Mouse (Mus musculus) intestine, embryonic 16.5 days (tissue): Measurements from ENCODE around the gene Cdk14. TPM values are rescaled to one million over a fixed set of nuclear protein-coding genes. Genes with fewer than 3 reads are reported as not detected.
"Not testable (repeated sequence)": the region's sequence is repeated elsewhere in the genome, so short reads cannot be mapped to it uniquely, and the experiment has no call there.

ENCODE experiments used
- ATAC-seq: fragments of 200-750 bp; cut with Nextera tagmentation; 2 replicates; pipeline ENCODE4 v1.8.0; 2017; ENCODE audit warnings: moderate TSS enrichment, moderate library complexity
- H3K27ac ChIP-seq: fragments of 300-500 bp; sonication (generic); 2 replicates; pipeline ENCODE4 v1.5.1; 2014; ENCODE audit warnings: mild to moderate bottlenecking, low read length
- H3K27me3 ChIP-seq: fragments of 300-500 bp; sonication (generic); replicated peaks from 2 replicates; pipeline ENCODE4 v1.6.1; 2014; ENCODE audit warnings: low read length, control low read depth, mixed read lengths; ENCODE audit not compliant: control insufficient read depth, insufficient read depth
- H3K36me3 ChIP-seq: fragments of 300-500 bp; sonication (generic); 2 replicates; pipeline ENCODE4 v1.6.1; 2014; ENCODE audit warnings: low read length, control low read depth; ENCODE audit not compliant: control insufficient read depth, insufficient read depth
- H3K4me1 ChIP-seq: fragments of 300-500 bp; sonication (generic); 2 replicates; pipeline ENCODE4 v1.6.1; 2014; ENCODE audit warnings: low read length, control low read depth, mixed read lengths; ENCODE audit not compliant: control insufficient read depth, insufficient read depth
- H3K4me2 ChIP-seq: fragments of 300-500 bp; sonication (generic); 2 replicates; pipeline ENCODE4 v1.6.1; 2014; ENCODE audit warnings: low read depth, low read length, control low read depth
- H3K4me3 ChIP-seq: fragments of 300-500 bp; sonication (generic); 2 replicates; pipeline ENCODE4 v1.5.1; 2014; ENCODE audit warnings: mild to moderate bottlenecking, low read length
- H3K9ac ChIP-seq: fragments of 300-500 bp; sonication (generic); 2 replicates; pipeline ENCODE4 v1.6.1; 2014; ENCODE audit warnings: low read depth, low read length
- H3K9me3 ChIP-seq: fragments of 300-500 bp; sonication (generic); 2 replicates; pipeline ENCODE4 v1.6.1; 2016; ENCODE audit warnings: low read length, control low read depth; ENCODE audit not compliant: control insufficient read depth
- WGBS: fragments of 180-500 bp; shearing (Covaris S2); extraction: QIAGEN DNeasy Blood & Tissue Kit; methylation state at CpG from one replicate; pipeline ENCODE4 v1.1.7; 2014; 5-methylcytosine and 5-hydroxymethylcytosine counted together
- polyA plus RNA-seq: library from polyadenylated mRNA; unstranded; fragments of >200 nt; fragmentation: Nextera tagmentation; extraction: Ambion mirVana; gene quantifications from 2 replicates; pipeline ENCODE4 v1.2.1, GENCODE M21; 2015

Cdk14 gene
- polyA plus RNA-seq, 1 experiment from 2014 or later: 8.9 TPM

DNA sequence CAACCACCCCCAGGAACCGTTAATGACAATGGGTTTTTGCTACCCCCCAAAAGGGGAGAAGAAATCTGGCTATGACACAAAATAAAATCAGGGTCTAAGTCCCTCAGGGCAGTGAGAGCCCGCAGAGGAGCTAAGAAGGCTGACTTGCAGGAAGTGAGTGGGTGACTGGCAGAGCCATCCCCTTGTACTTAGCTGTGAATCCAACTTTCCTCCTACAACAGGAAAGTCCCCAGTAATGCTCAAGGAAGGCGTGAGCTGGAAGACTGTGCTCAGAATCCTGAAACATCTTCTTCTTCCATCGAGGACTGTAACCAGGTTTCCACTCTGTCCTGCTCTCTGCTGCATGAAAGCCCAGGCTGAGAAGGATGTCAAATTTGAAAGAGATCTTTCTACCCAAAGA, 502.8 kb downstream of the Cdk14 start:
- H3K9ac ChIP-seq: no peak overlapping the region
- no peak overlapping the region for H3K4me3 ChIP-seq
- no peak for ATAC-seq
- H3K36me3 ChIP-seq: no peaks in the 10 kb centered on the region
- 84% methylated on average over 4 of the region's 4 CpGs for WGBS
- H3K9me3 ChIP-seq: no peaks in the 10 kb centered on the region
- H3K27me3 ChIP-seq: no peaks in the 10 kb centered on the region
- H3K4me2 ChIP-seq: no peak overlapping the region
- no peak overlapping the region for H3K27ac ChIP-seq
- no peaks in the 10 kb centered on the region for H3K4me1 ChIP-seq

DNA sequence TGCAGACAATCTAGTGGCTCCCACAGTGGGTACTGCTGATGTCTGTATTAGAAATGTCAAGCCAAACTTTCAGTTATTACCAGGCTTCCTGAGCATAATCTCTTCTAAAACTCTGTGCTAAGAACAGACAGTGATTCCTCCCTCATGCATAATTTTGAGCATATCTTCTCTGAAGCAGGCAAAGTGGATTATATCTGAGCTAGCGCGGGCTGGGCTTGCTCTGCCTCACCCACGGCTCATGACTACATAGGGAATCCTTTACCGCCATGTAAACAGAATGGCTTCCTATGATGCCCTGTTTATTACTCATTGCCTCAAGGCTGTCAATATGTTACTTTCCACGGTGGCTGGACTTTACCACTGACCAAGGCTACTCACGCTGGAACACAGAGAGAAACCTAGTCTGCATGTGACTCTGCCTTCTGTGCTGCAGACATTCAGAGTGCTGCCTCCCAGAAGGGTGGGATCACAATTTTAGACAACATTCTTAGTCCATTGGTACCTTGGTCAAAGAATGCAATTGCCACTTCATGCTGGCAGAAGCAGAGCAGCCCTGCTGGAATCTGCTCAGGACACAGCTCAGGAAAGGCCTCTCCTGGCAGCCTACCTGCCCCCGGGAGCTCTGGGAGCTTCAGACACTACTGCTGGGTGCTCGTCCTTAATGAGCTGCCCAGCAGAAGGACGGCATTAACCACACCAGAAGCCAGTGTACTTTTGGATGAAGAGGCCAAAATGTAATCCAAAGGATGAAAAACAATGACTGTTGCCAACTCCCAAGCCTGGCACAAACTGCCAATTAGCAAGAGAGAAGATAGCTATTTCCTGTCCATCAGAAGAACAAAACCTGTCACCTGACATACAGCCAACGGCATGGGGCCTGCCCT, 503.5 kb downstream of the Cdk14 start:
- 86% methylated on average over 10 of the region's 10 CpGs for WGBS
- ATAC-seq: no peak

DNA sequence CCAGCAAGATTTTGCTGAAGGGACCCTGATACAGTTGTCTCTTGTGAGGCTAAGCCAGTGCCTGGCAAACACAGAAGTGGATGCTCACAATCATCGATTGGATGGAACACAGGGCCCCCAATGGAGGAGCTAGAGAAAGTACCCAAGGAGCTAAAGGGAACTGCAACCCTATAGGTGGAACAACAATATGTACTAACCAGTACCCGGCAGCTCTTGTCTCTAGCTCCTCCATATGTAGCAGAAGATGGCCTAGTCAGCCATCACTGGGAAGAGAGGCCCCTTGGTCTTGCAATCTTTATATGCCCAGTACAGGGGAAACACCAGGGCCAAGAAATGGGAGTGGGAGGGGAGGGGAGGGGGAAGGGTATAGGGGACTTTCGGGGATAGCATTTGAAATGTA, 515.2 kb downstream of the Cdk14 start:
- H3K27ac ChIP-seq, ATAC-seq, H3K4me1 ChIP-seq, H3K36me3 ChIP-seq, H3K4me2 ChIP-seq, H3K4me3 ChIP-seq, H3K9ac ChIP-seq, H3K27me3 ChIP-seq, H3K9me3 ChIP-seq: not testable (repeated sequence)
- WGBS: 87% methylated on average over 3 of the region's 3 CpGs

More for the DNA sequence above, 503.5 kb downstream of the Cdk14 start:
- Histone ChIP-seq H3K4me3 (no peak overlapping the region), H3K4me1 (peaks cover 3% of the 10 kb centered on the region; the same call in 1 of the 2 replicates), H3K9ac (no peak overlapping the region), H3K36me3 (no peaks in the 10 kb centered on the region), H3K27me3 (no peaks in the 10 kb centered on the region), H3K27ac (no peak overlapping the region), H3K4me2 (no peak overlapping the region), H3K9me3 (no peaks in the 10 kb centered on the region)

DNA sequence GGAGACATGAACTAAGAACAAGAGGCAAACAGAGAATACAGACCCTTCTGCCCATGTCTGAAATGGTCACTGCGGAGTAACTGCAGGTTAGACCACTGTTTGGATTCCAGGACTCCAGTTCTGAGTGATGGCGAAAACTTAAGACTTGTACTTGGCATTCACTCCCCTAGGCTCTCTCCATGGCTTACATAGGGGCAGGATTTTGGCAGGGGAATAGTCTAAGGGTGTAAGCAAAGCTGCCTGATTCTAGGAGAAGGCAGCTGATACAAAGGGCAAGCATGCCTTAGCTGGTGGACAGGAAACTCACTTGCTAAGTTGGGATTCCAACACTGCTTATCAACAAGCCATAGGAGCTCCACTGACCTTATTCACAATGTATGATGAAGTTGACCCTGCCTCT, 521.9 kb downstream of the Cdk14 start:
- WGBS: 88% methylated on average over 2 of the region's 2 CpGs
- no peak overlapping the region for H3K27ac ChIP-seq
- ATAC-seq: no peak
- H3K36me3 ChIP-seq: no peaks in the 10 kb centered on the region
- H3K9ac ChIP-seq: no peak overlapping the region
- no peaks in the 10 kb centered on the region for H3K27me3 ChIP-seq
- no peaks in the 10 kb centered on the region for H3K9me3 ChIP-seq
- H3K4me2 ChIP-seq: no peak overlapping the region
- H3K4me3 ChIP-seq: no peak overlapping the region
- H3K4me1 ChIP-seq: 0 out of 2 replicates have a peak, but pooled peaks cover 3% of the 10 kb centered on the region

DNA sequence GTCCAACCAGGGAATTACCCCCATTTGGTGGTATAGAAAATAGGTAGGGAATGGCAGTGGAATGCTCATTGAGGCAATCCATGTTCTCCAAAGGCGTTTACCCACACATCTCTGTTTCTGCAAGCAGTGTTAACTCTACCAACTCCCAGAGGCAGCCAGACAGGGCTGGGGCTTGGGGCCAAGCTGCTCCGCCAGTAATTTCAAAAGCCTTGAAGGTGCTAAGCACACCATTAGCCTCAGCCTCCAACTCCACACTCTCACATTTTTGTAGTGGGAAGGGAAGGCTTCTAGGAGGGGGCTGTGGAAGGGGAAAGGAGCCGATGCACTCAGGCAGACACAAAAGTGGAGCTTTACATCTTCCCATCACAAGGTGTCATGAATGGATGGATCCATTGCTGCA, 525.1 kb downstream of the Cdk14 start:
- H3K4me2 ChIP-seq: no peak overlapping the region
- no peaks in the 10 kb centered on the region for H3K9me3 ChIP-seq
- no peak overlapping the region for H3K4me3 ChIP-seq
- no peaks in the 10 kb centered on the region for H3K27me3 ChIP-seq
- no peak for ATAC-seq
- no peak overlapping the region for H3K9ac ChIP-seq
- H3K4me1 ChIP-seq: 0 out of 2 replicates have a peak, but pooled peaks cover 3% of the 10 kb centered on the region
- 74% methylated on average over 3 of the region's 3 CpGs for WGBS
- H3K27ac ChIP-seq: no peak overlapping the region
- H3K36me3 ChIP-seq: no peaks in the 10 kb centered on the region

DNA sequence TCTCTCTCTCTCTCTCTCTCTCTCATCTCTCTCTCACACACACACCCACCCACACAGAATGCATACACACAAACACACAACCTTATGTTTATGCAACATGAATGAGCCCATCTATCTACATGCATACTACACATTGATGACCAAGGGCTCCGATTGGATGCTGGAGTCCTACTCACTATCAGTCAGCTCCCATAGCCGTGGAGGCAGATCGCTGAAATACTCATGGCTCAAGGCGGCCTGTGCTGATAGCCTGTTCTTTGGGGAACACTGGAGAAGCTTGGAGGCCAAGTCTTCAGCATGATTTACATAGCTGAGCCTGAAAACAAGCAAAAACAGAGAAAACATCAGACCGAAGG, 526.3 kb downstream of the Cdk14 start:
- no peak overlapping the region for H3K4me2 ChIP-seq
- H3K4me1 ChIP-seq: 0 out of 2 replicates have a peak, but pooled peaks cover 3% of the 10 kb centered on the region
- H3K4me3 ChIP-seq: no peak overlapping the region
- no peaks in the 10 kb centered on the region for H3K9me3 ChIP-seq
- no peak for ATAC-seq
- WGBS: 65% methylated on average over 5 of the region's 5 CpGs
- no peak overlapping the region for H3K9ac ChIP-seq
- H3K27me3 ChIP-seq: no peaks in the 10 kb centered on the region
- no peak overlapping the region; the same call in none of the 2 replicates for H3K27ac ChIP-seq
- no peaks in the 10 kb centered on the region for H3K36me3 ChIP-seq

DNA sequence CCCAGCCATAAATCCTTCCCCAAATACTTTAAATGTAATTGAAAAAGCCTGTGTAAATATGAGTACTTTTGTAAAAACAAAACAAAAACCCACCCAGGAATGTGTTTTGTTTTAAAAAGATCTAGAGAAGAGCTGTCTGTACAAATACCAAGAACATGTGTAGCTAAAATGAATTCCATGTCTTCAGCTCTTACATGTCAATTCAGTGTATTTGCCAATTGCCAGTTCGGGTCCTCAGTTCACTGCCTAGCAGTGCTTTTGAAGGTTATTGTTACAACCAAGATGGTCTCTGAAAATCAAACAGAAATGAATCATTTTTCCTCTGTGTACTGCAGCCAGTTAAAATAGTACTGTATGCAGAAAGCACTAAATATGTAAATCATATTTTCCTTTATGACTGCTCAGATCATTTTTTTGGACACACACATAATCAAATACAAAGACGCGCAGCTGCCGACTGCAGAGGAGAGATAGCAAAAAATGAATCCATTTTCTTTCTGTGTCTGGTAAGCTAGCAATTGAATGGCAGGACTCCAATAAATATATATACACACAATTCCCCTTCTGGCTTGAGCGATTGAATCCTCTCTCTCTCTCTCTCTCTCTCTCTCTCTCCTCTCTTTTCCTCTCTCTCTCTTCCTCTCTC, 526.8 kb downstream of the Cdk14 start:
- Histone ChIP-seq H3K36me3 (no peaks in the 10 kb centered on the region), H3K27ac (no peak overlapping the region; the same call in 1 of the 2 replicates), H3K9ac (no peak overlapping the region), H3K27me3 (no peaks in the 10 kb centered on the region), H3K4me3 (no peak overlapping the region), H3K4me2 (no peak overlapping the region), H3K4me1 (0 out of 2 replicates have a peak, but pooled peaks cover 3% of the 10 kb centered on the region), H3K9me3 (no peaks in the 10 kb centered on the region)
- no peak for ATAC-seq
- WGBS: 47% methylated on average over 5 of the region's 5 CpGs

DNA sequence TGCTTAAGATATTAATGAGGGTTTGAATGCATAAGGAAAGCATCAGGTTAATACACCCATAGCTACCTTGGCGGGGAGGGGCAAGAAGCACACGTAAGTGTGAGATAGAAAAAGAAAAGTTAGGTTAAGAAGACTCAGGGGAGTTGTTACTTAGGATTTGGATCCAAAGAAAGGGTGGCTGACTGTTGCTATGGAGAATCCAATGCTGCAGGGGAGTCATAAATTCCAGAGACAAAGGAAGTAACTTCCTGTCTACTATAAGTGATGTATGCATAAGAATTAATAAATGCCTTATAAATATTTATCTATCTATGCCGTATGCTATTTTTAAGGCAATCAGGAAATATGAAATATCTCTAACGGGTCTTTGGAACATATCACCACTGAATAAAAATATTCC, 527.4 kb downstream of the Cdk14 start:
- WGBS: 42% methylated on average over 4 of the region's 4 CpGs
- no peak overlapping the region for H3K9ac ChIP-seq
- no peak overlapping the region for H3K27ac ChIP-seq
- H3K4me3 ChIP-seq: no peak overlapping the region
- no peak overlapping the region for H3K4me2 ChIP-seq
- 0 out of 2 replicates have a peak, but pooled peaks cover 3% of the 10 kb centered on the region for H3K4me1 ChIP-seq
- H3K36me3 ChIP-seq: no peaks in the 10 kb centered on the region
- ATAC-seq: no peak
- no peaks in the 10 kb centered on the region for H3K27me3 ChIP-seq
- H3K9me3 ChIP-seq: no peaks in the 10 kb centered on the region

DNA sequence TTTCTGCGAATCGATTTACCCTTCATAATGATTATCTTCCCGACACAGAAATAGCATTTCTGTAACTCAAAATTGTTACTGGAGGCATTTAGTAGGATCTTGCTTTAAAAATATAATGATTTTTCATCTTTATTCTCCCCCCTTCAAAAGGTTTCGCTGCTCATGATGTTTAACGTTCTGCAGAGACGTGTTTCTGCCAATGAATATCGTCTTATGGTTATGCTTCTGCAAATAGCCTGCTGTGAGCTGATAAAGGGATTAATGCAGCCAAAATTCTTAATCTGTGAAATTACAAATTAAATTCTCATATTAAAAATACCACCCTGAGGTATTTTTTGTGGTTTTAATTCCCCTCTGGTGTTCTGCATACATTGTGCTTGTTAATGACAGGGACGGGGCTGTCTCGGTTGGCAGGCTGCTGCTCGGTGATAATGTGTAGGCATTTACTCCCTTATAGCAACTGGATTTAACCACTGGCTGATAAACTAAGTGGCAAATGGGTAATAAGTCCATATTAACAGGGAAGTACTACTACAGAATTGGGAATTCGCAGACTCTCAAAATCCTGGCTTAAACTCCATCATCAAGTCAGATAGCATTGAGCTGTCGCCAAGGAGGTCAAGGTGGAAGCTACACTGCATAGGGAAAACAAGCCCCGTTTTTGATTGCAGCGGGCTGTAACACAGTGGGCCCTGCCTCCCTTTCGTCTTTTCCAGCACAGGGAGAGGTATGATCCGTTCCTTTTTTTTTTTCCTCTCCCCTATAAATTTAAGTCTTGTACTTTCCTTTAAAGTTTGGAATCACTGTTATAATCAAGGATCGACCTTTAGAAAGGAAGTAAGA, 528.0 kb downstream of the Cdk14 start:
- Histone ChIP-seq H3K4me2 (no peak overlapping the region), H3K27me3 (no peaks in the 10 kb centered on the region), H3K4me1 (0 out of 2 replicates have a peak, but pooled peaks cover 3% of the 10 kb centered on the region), H3K9ac (no peak overlapping the region), H3K4me3 (no peak overlapping the region), H3K36me3 (no peaks in the 10 kb centered on the region), H3K9me3 (no peaks in the 10 kb centered on the region), H3K27ac (no peak overlapping the region)
- no peak for ATAC-seq
- 77% methylated on average over 17 of the region's 17 CpGs for WGBS
